Mouse (Mus musculus) T-helper 2 cell (primary cell): ENCODE measurements at regions not wholly inside any gene's neighbourhood (a gene's known extent, or its start where the extent isn't known, plus 50 kb on each side); places are given as distances from the start of the nearest gene placed in this dataset.

Experiments used
- in situ Hi-C: fragments of 300-600 bp; cut with MboI, MseI; formaldehyde crosslinking; loops from one replicate; pipeline ENCODE4 v1.15.1; 2025; ENCODE audit warnings: high pct_unique_total_duplicates

DNA sequence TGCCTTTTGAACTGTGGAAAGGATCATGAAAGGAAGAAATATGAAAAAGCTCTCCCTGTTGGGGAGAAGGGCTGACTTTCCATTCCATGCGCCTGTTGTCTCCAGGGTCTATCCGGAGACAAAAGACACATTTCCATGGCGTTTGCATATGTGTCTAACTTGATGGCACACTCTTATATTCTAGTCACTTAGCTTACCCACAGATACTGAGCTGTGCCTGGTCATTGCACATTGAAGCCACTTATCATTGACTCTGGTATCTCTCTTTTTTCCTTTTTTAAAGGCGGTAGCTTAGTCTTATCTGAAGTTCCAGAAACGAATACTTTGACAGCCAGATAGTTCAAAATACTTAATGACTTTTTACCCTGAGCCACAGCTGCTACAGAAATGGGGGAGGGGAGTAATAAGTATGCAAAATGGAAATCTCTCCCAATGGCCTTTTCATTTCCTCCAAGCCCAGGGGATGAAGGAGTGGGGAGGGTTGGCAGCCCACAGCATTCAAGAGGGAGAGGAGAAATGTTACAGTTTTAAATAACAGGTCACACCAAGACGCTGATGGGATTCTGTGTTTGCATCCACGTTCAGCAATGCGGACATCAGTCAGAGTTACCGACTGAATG lies 137.9 kb upstream of the Slc35f3 start:
- in situ Hi-C loops = no loop called here

DNA sequence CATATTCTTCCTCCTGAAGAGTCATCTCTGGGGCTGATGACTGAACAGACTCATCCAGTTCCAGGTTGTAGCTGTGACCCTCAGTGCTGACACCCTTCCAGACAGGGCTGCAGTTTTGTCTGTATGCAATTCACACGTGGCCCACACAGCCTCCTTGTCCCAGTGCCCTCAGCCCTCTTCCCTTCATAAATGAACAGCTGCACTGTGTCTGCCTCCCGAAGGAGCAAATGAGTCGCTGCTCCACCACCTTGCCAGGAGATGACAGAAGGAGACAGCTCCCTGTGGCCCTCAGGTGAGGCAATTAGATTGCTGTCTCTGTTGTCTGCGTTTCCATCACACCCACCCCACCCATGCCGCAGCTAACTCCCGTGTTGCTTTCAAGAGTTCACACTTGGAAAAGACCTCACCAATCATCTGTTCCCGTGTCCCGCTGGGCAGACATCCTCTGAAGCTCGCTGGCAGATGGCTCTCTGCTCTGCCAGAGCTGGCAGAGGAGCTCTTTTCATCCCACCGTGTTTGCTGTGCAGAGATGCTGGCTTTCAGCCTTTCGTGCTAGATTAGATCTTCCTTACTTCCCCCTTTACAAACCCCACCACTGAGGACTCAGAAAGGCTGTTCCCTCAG lies 135.5 kb upstream of the Slc35f3 start:
- in situ Hi-C loops = no loop called here

GRCm38 (mm10) chr8:126163954-126164353 lies 134.4 kb upstream of the Slc35f3 start:
- in situ Hi-C loops = no loop called here

DNA sequence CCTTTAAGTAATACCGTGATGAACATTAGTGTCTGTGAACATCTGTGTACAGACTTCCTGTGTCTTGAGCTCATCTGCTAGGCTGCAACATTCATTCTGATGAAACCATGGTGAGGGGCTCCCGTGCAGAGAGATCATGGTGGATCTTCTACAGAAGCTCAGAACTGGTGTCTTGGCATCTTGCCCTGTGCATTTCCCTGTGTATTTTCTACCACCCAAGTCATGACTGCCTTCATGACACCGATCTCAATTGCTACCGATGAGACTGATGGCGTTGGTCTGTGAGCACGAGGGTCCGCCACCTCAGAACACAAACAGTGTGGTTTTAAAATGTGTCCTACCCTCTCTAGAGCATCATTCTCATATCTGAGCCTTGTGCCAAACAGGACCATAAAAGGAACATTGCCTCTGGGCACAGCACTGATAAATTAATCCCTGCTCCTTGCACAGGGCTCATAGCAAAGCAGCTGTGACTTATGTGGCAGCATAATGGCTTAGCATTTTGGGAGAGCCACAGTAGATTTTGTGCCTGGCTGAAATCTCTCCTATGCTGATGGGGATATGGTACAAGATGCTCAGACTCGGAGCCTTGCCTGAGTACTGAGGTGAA lies 132.8 kb upstream of the Slc35f3 start:
- in situ Hi-C loops = no loop called here

DNA sequence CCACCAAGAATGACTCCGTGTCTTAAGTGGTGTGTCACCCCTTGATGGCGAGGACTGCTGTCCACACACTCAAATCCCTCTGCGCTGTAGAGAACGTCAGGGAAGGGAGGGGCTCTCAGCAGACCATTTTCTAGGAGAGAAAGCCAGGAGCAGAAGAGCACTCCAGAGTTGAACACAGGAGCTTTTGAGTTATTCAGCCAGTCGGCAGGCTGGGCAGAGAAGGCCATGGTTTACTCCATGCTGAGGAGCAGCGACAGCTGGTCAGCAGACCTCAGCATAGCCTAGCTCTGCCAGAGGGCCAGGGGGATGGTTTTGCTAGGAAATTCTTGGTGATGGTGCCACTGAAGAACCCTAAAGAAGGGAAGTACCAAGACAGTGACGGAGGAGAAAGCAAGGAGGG lies 132.0 kb upstream of the Slc35f3 start:
- in situ Hi-C loops = no loop called here

- in situ Hi-C loops = no loop called here
Observed at GRCm38 (mm10) chr8:126174451-126174850, 123.9 kb upstream of the Slc35f3 start.

DNA sequence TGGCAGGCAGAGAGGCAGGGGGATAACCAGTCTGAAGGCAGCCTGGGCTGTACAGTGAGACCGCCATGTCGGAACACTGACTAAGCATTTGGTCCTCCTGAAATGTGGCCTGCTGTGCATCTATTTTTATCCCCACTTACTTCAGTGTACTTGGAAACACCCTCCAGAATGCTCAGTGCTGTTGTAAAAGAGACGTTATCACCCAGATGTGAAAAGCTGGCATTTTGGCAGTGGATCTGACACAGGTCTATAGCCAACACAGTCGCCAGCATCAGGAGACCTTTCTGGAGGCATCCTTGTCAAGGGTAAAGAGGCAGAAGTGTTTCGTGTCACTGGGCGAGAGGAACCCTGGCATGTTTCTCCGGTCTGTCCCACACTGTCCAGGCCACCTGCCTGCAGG lies 122.1 kb upstream of the Slc35f3 start:
- in situ Hi-C loops = no loop called here

DNA sequence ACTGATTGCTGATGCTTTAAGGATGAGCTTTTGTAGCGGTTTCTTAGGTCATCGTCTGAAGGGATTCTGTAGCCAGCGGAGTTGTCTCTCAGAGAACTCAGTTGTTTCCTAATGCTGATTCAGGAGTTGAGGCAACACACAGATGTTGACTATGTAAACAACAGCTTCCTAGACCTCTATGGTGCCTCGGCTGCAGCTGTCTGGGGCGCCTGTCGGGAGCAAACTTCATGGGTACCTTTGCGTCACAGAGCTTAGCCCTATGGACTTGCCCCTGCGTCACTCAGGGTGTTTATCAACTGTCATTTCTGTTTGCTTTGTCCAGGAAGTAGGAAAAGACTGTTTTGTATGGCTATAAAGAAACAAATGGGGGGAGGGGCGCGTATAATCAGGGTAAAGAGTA lies 120.5 kb upstream of the Slc35f3 start:
- in situ Hi-C loops = no loop called here

DNA sequence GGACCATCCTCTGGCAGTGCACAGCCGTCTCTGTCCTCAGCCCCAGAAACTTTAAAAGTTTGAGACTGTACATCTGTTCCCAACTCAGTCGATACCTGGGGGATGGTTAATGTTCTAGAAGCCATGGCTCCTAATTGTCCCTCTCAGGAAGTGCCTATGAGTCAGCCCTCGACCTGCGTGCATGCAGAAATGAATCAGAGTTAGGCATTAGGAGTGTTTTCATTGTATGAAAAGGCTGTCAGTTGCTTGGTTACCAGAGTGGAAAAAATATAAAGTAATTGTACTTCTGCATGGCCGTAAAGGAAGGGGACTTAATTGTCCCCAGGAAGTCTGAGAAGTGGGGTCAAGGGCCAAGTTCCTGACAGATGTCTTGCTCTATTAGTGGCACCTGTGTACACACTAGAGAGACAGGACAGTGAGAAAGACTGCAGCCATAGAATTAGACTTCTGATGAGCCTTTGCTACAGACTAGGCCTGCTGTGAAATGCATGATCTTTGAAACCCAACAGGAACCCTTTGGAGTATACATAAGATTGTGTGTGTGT lies 109.5 kb upstream of the Slc35f3 start:
- in situ Hi-C loops = loop anchor here (10.0 kb wide), 1 partner anchor 726 kb away; no protein-coding TSS in a partner anchor

DNA sequence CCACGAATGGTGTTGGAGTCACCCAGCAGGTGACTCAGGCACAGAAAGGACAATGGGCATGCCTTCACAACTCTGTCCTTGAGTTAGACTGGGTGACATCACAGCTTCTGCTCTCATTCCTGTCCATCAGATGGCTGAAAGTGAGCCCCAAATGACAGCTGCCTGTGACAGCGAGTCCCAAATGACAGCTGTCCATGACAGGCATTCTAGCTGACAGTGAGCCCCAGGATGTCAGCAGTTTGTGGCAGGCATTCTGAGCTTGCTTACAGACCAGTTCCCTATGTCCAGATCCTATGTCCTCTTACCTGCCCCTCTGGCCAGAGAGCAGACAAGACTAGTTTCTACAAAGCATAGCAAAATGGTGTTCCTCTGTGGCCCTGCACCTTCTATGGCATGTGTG lies 102.7 kb upstream of the Slc35f3 start:
- in situ Hi-C loops = no loop called here

GRCm38 (mm10) chr8:126210561-126210960 lies 87.8 kb upstream of the Slc35f3 start:
- in situ Hi-C loops = no loop called here

DNA sequence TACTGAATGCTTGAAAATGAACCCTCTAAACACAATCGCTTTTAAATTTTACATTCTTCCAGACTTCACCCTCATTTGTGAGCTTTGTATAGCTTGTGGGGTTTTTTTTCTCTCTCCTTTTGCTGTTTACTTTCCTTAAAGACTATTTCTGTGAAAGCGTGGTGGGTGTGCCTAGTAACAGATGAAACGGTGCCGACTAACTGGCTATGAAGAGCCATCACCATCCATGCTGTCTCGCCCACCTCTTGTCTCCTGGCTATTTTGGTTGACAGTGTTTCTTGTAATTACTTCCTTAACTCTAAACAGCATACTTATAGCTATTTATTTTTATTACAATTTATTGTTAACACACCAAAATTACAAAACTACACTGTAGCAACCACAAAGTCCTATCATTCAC lies 85.6 kb upstream of the Slc35f3 start:
- in situ Hi-C loops = no loop called here

- in situ Hi-C loops = no loop called here
Observed at GRCm38 (mm10) chr8:126214571-126214970, 83.8 kb upstream of the Slc35f3 start.

GRCm38 (mm10) chr8:126216391-126216790 lies 82.0 kb upstream of the Slc35f3 start:
- in situ Hi-C loops = no loop called here

DNA sequence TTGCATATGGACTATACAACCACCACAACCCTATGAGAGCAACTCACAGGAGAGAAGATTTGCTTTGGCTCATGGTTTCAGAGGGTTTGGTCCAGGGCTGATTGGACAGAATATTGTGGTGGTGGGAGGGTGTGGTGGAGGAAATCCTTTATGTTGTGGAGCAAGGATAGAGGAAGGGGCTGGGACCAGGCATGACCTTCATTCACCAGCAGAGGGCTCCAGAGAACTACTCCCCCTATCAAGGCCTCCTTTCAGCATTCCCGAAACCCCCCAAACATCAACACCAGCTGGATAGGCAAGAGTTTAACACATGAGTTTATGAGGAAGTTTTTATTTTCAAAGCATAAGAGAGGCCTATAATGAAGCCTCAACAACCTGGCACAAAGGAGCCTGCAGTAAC lies 76.7 kb upstream of the Slc35f3 start:
- in situ Hi-C loops = no loop called here

- in situ Hi-C loops = no loop called here
Observed at GRCm38 (mm10) chr8:126231801-126232200, 66.6 kb upstream of the Slc35f3 start.

GRCm38 (mm10) chr8:126232521-126232920 lies 65.8 kb upstream of the Slc35f3 start:
- in situ Hi-C loops = no loop called here

- in situ Hi-C loops = no loop called here
Observed at GRCm38 (mm10) chr8:126239684-126240083, 58.7 kb upstream of the Slc35f3 start.

DNA sequence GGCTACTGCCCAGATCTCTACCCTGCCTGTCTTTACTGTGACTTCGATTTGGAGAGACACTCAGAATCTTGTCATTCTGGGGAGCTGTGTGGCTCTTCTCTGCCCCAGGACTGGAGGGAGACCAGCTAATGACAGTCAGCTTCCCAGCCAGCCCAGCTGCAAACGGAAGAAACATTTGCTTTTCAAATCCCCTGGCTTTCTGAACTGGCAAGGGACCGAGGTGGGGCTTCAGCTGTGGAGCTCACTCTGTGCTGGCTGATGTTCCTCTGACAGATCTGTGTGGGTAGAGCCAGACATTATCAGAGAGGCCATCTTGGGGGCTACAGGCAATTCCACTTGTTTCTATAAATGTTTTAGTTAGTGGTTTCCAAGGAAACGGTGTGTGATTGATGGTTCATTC lies 54.0 kb upstream of the Slc35f3 start:
- in situ Hi-C loops = no loop called here
